Mouse (Mus musculus) bone marrow macrophage, adult 2 months (primary cell): ENCODE results near the gene Kif11. TPM values are rescaled to one million over a fixed set of nuclear protein-coding genes. Genes with fewer than 3 reads are reported as not detected.

ENCODE experiments used
- H3K27ac ChIP-seq: 2 replicates; pipeline ENCODE4 v1.5.1; 2012; ENCODE audit warnings: low read depth, low read length; ENCODE audit not compliant: insufficient read depth
- H3K4me1 ChIP-seq: 2 replicates; pipeline ENCODE4 v1.6.1; 2012; ENCODE audit warnings: low read length; ENCODE audit not compliant: control insufficient read depth, insufficient read depth
- H3K4me3 ChIP-seq: 2 replicates; pipeline ENCODE4 v1.5.1; 2012; ENCODE audit warnings: mild to moderate bottlenecking, low read length, moderate library complexity; ENCODE audit not compliant: insufficient read depth
- CTCF ChIP-seq: IDR thresholded peaks from 2 replicates; pipeline ENCODE4 v1.5.1; 2012; ENCODE audit warnings: low read depth, mild to moderate bottlenecking, low read length, moderate library complexity
- POLR2A ChIP-seq: IDR thresholded peaks from 2 replicates; pipeline ENCODE4 v1.6.1; 2012; ENCODE audit warnings: mild to moderate bottlenecking, low read depth, low read length, borderline replicate concordance
- polyA plus RNA-seq: library from polyadenylated mRNA; stranded (reverse); fragments of >200 nt; gene quantifications from 2 replicates; pipeline ENCODE4 v1.2.4, GENCODE M21; 2012; ENCODE audit not compliant: missing spikeins, insufficient read depth, insufficient read length

Gene Kif11
- polyA plus RNA-seq, 1 experiment = 34.9 TPM

GRCm38 (mm10) chr19:37431139-37431756 lies 55.0 kb downstream of the Kif11 start:
- peaks cover 13% of the 10 kb centered on the region for H3K4me1 ChIP-seq
- TF ChIP-seq CTCF = 0 out of 2 replicates have a peak, but pooled peaks have one; percentile 8
- TF ChIP-seq POLR2A = no peak
- no peak overlapping the region for H3K4me3 ChIP-seq
- H3K27ac ChIP-seq = no peak overlapping the region

GRCm38 (mm10) chr19:37432868-37433570 lies 56.8 kb downstream of the Kif11 start:
- no peak for TF ChIP-seq CTCF
- TF ChIP-seq POLR2A = no peak

GRCm38 (mm10) chr19:37433895-37434262 lies 57.7 kb downstream of the Kif11 start:
- no peak overlapping the region for H3K27ac ChIP-seq

More at GRCm38 (mm10) chr19:37432868-37433570, 56.8 kb downstream of the Kif11 start:
- no peak overlapping the region for H3K27ac ChIP-seq
- peaks cover 13% of the 10 kb centered on the region for H3K4me1 ChIP-seq
- peak overlapping the region; percentile 79; the same call in 1 of the 2 replicates for H3K4me3 ChIP-seq

GRCm38 (mm10) chr19:37434263-37434951 lies 58.2 kb downstream of the Kif11 start, which contains the start of gene Hhex:
Hhex (plus strand) TSS chr19:37434810.
- H3K4me1 ChIP-seq = peaks cover 13% of the 10 kb centered on the region
- TF ChIP-seq POLR2A (peak; percentile 91; the same call in 1 of the 2 replicates), CTCF (peak; percentile 8; the same call in 1 of the 2 replicates)

More at GRCm38 (mm10) chr19:37433895-37434262, 57.7 kb downstream of the Kif11 start:
- peaks cover 12% of the 10 kb centered on the region for H3K4me1 ChIP-seq
- H3K4me3 ChIP-seq = peak overlapping the region; percentile 79
- no peak for TF ChIP-seq POLR2A
- no peak for TF ChIP-seq CTCF

GRCm38 (mm10) chr19:37435041-37435852 lies 59.0 kb downstream of the Kif11 start:
- peak overlapping the region; percentile 99 for H3K27ac ChIP-seq

More at GRCm38 (mm10) chr19:37434263-37434951, 58.2 kb downstream of the Kif11 start, which contains the start of gene Hhex:
- Histone ChIP-seq H3K4me3 (peak within 1 kb of the TSS; percentile 99), H3K27ac (peak within 1 kb of the TSS; percentile 99)

GRCm38 (mm10) chr19:37435853-37436174 lies 59.6 kb downstream of the Kif11 start:
- TF ChIP-seq POLR2A (no peak), CTCF (no peak)
- H3K4me3 ChIP-seq = peak overlapping the region; percentile 99
- H3K27ac ChIP-seq = peak overlapping the region; percentile 99
- peaks cover 15% of the 10 kb centered on the region for H3K4me1 ChIP-seq

More at GRCm38 (mm10) chr19:37435041-37435852, 59.0 kb downstream of the Kif11 start:
- peak overlapping the region; percentile 99 for H3K4me3 ChIP-seq
- no peak for TF ChIP-seq CTCF
- TF ChIP-seq POLR2A = no peak
- H3K4me1 ChIP-seq = peaks cover 15% of the 10 kb centered on the region

GRCm38 (mm10) chr19:37436514-37437288 lies 60.5 kb downstream of the Kif11 start:
- no peak for TF ChIP-seq POLR2A
- no peak for TF ChIP-seq CTCF
- Histone ChIP-seq H3K4me3 (peak overlapping the region; percentile 99), H3K27ac (peak overlapping the region; percentile 98), H3K4me1 (peaks cover 15% of the 10 kb centered on the region)

- peak overlapping the region; percentile 53 for H3K4me3 ChIP-seq
- peaks cover 16% of the 10 kb centered on the region for H3K4me1 ChIP-seq
- no peak overlapping the region for H3K27ac ChIP-seq
- TF ChIP-seq CTCF (no peak), POLR2A (no peak)
Measured at GRCm38 (mm10) chr19:37437289-37437606, 61.0 kb downstream of the Kif11 start.

GRCm38 (mm10) chr19:37440181-37440580 lies 64.0 kb downstream of the Kif11 start:
- H3K4me3 ChIP-seq = no peak overlapping the region
- peaks cover 25% of the 10 kb centered on the region for H3K4me1 ChIP-seq
- H3K27ac ChIP-seq = no peak overlapping the region
- TF ChIP-seq POLR2A = no peak
- TF ChIP-seq CTCF = no peak
